Mouse (Mus musculus): ENCODE measurements around the gene Nabp1. TPM values are rescaled to one million over a fixed set of nuclear protein-coding genes. Genes with fewer than 3 reads are reported as not detected.

Gene Nabp1
- polyA plus RNA-seq, 1 experiment from 2014 or later, result 7.5 TPM

DNA sequence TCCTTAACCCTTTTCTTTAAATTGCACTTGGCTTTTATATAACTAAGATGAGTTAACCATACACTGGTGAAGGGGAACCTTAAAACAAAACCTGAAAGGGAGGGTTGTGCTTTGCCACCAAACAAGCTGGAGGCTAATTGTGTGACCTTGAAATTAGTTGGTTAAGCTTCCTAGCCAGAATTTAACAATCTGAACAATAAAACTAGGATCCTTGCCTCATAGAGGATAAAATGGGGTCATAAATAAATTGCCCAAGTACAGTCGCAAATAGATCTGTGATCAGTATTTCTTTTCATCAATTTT is 753 bp upstream of the Nabp1 start:
- ATAC-seq (ENCODE audit: low FRiP score), result no peak
- peak overlapping the region; percentile 64; the same call in 1 of the 2 replicates for H3K9ac ChIP-seq
- 89% methylated on average over 1 of the region's 1 CpGs for WGBS

DNA sequence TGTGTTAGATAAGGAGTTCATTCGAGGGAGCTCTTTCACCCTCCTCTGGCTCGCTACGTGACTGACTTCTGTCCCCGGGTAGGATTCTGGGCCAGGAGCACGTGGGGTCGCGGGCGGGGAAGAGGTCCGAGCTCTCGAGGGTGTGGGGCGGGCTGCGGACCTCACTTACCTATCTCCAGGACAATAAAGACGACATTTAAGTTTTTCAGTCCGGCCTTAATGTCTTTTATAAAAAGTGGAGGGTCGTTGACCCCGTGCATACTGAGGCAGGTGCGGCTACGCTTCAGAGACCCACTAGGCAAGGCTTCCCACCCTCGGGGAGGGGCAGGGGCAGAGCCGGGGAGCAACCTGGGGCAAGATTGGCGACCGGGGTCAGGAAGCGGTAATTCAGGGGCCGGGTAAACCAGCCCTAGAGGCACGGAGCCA is 556 bp downstream of the Nabp1 start:
- peak overlapping the region; percentile 97 for H3K4me2 ChIP-seq
- WGBS, result under 1% methylated on average over 25 of the region's 25 CpGs
- peak overlapping the region; percentile 84 for H3K27ac ChIP-seq
- H3K9me3 ChIP-seq, result no peaks in the 10 kb centered on the region
- ATAC-seq (ENCODE audit: low FRiP score), result peak; percentile 55
- H3K27me3 ChIP-seq, result no peaks in the 10 kb centered on the region
- H3K4me1 ChIP-seq (replicated peaks), result peaks cover 8% of the 10 kb centered on the region
- peak overlapping the region; percentile 64 for H3K4me3 ChIP-seq
- no peaks in the 10 kb centered on the region for H3K36me3 ChIP-seq
- H3K9ac ChIP-seq, result peak overlapping the region; percentile 77

More for the DNA sequence above, 753 bp upstream of the Nabp1 start:
- no peak overlapping the region for H3K27ac ChIP-seq
- no peaks in the 10 kb centered on the region for H3K27me3 ChIP-seq
- H3K4me2 ChIP-seq, result peak overlapping the region; percentile 97
- no peaks in the 10 kb centered on the region for H3K9me3 ChIP-seq
- H3K4me1 ChIP-seq (replicated peaks), result peaks cover 8% of the 10 kb centered on the region
- no peaks in the 10 kb centered on the region for H3K36me3 ChIP-seq
- peak overlapping the region; percentile 64 for H3K4me3 ChIP-seq

DNA sequence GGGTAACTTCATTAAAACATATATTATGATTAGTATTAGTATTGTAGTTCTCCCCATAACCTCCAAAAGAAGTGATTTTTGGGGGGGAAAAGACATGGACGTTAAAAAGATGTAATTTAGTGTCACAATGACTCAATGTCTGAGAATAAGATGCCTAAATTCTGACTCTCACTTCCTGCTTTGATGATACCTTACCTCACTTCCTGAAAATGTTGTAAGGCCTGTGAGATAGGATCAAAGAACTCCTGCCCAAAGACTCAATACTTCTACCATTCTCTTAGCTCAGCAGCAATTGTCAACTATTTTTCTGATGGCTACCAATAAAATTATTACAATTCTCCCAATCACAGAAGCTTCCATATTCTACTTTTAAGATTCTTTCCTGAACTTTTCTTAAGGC is 1.8 kb downstream of the Nabp1 start:
- Histone ChIP-seq H3K36me3 (no peaks in the 10 kb centered on the region), H3K9ac (no peak overlapping the region), H3K4me2 (no peak overlapping the region), H3K27ac (no peak overlapping the region), H3K4me3 (no peak overlapping the region), H3K9me3 (no peaks in the 10 kb centered on the region), H3K4me1 (replicated peaks) (peaks cover 8% of the 10 kb centered on the region), H3K27me3 (no peaks in the 10 kb centered on the region)
- 83% methylated on average over 1 of the region's 1 CpGs for WGBS
- ATAC-seq (ENCODE audit: low FRiP score), result no peak

DNA sequence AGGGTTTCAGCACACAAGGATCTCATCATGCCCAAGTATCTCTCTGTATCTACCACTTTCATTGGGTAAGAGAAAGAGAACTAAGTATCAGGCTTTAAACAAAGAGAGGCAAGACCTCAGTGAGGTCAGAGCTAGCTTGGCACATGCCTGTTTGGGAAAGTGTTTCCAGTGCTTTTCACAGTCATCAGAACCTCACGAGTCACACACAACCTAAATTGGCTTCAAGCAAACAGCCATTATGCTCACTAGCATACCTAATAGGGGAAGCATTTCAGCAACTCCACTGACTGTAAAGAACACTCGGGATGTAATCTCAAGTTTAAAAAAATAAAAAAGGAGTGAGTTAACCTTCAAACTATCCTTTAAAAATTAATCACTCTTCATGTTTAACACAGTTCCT is 10.1 kb downstream of the Nabp1 start:
- Histone ChIP-seq H3K9ac (no peak overlapping the region), H3K9me3 (no peaks in the 10 kb centered on the region), H3K4me2 (no peak overlapping the region), H3K27ac (no peak overlapping the region), H3K4me3 (no peak overlapping the region), H3K4me1 (replicated peaks) (no peaks in the 10 kb centered on the region), H3K27me3 (no peaks in the 10 kb centered on the region), H3K36me3 (peaks cover 2% of the 10 kb centered on the region; the same call in 1 of the 2 replicates)
- no peak for ATAC-seq (ENCODE audit: low FRiP score)
- WGBS, result 74% methylated on average over 2 of the region's 2 CpGs

DNA sequence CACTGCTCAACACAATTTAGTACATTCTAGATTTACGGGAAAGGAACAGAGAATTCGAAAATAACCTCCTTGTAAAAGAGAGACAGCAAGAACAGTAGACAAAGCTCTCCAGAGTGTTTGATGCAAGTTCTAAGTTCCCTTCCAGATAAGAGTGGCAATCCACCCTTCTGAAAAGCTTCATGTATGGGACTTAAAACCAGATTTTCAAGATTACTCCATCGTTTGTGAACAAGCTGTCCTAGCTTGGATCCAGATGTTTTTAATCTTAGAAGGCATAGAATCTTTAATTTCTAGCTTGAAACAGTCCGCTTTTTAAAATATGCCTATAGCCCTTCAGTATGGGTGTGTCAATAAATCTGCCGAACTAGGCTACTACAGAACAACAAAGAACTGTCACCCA is 11.0 kb downstream of the Nabp1 start:
- H3K4me1 ChIP-seq (replicated peaks), result no peaks in the 10 kb centered on the region
- H3K27ac ChIP-seq, result no peak overlapping the region
- H3K9me3 ChIP-seq, result no peaks in the 10 kb centered on the region
- peaks cover 2% of the 10 kb centered on the region; the same call in 1 of the 2 replicates for H3K36me3 ChIP-seq
- no peak overlapping the region for H3K4me3 ChIP-seq
- H3K9ac ChIP-seq, result no peak overlapping the region
- WGBS, result 90% methylated on average over 5 of the region's 5 CpGs
- ATAC-seq (ENCODE audit: low FRiP score), result no peak
- H3K27me3 ChIP-seq, result no peaks in the 10 kb centered on the region
- H3K4me2 ChIP-seq, result no peak overlapping the region

DNA sequence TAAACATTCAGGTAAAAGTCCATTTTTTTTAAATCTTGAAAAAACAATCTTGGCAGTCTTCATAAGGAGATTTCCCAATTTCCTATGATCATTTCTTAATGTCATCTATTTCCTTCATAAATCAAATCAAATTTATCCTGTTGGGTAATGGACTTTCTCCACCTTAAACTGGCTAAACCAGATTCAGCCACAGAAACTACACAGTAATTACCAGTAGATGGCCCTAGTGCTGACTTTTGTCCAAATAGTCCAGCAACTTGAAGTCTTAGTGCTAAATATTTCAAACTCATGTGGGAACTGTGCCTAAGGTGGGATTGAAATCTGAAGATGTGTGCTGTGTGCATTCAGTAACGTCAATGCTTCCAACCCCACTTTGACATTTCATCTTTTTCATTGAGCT is 11.8 kb downstream of the Nabp1 start:
- no peak overlapping the region for H3K27ac ChIP-seq
- no peaks in the 10 kb centered on the region for H3K4me1 ChIP-seq (replicated peaks)
- no peak overlapping the region for H3K4me3 ChIP-seq
- 52% methylated on average over 1 of the region's 1 CpGs for WGBS
- H3K9me3 ChIP-seq, result no peaks in the 10 kb centered on the region
- no peaks in the 10 kb centered on the region for H3K27me3 ChIP-seq
- no peak overlapping the region for H3K9ac ChIP-seq
- ATAC-seq (ENCODE audit: low FRiP score), result no peak
- peaks cover 2% of the 10 kb centered on the region; the same call in 1 of the 2 replicates for H3K36me3 ChIP-seq
- no peak overlapping the region for H3K4me2 ChIP-seq

DNA sequence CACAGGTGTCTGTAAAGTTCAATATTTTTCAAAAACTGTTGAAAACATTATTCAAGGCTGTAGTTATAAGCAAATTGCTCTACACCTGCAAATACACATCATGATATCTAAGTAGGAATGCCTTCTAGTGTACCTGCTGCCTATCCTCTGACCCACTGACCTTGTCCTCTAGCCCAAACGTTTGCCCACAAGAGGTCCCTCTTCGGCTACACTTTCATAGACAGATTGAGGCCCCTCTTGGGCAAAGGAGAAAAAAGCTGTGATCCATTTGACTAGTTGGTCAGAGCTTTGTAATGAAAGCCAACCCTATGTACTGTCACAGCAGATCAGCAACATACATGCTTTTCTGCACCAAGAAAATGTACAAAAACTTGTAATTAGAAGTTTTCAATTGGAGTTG is 12.9 kb downstream of the Nabp1 start:
- H3K9ac ChIP-seq, result no peak overlapping the region

DNA sequence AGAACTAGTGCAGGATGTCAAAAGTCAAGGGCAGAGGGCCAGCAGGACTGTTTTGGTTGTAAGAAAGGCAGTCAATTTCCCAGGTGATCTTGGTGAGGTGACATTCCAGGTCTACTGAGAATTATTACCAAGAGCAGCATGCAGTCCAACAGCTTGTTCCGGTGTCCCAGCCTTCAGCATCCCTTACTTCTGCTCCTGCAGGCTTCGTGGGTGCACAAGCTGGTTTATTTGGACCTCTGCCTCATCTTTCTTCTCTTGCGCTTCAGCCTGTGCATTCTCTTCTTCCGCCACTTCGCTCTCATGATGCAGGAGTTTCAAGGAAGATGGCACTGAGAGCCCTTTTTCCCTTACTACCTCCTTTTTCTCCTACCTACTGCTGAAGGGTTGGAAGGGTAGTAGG is 15.2 kb downstream of the Nabp1 start:
- Histone ChIP-seq H3K9ac (no peak overlapping the region), H3K27me3 (no peaks in the 10 kb centered on the region), H3K36me3 (no peaks in the 10 kb centered on the region), H3K9me3 (no peaks in the 10 kb centered on the region), H3K27ac (no peak overlapping the region), H3K4me2 (no peak overlapping the region), H3K4me3 (no peak overlapping the region), H3K4me1 (replicated peaks) (no peaks in the 10 kb centered on the region)
- 91% methylated on average over 5 of the region's 5 CpGs for WGBS
- ATAC-seq (ENCODE audit: low FRiP score), result no peak

More for the DNA sequence above, 12.9 kb downstream of the Nabp1 start:
- no peak overlapping the region for H3K4me3 ChIP-seq
- H3K9me3 ChIP-seq, result no peaks in the 10 kb centered on the region
- H3K4me1 ChIP-seq (replicated peaks), result no peaks in the 10 kb centered on the region
- WGBS, result 42% methylated on average over 2 of the region's 2 CpGs
- H3K36me3 ChIP-seq, result no peaks in the 10 kb centered on the region
- H3K27me3 ChIP-seq, result no peaks in the 10 kb centered on the region
- H3K27ac ChIP-seq, result no peak overlapping the region
- no peak overlapping the region for H3K4me2 ChIP-seq
- no peak for ATAC-seq (ENCODE audit: low FRiP score)

DNA sequence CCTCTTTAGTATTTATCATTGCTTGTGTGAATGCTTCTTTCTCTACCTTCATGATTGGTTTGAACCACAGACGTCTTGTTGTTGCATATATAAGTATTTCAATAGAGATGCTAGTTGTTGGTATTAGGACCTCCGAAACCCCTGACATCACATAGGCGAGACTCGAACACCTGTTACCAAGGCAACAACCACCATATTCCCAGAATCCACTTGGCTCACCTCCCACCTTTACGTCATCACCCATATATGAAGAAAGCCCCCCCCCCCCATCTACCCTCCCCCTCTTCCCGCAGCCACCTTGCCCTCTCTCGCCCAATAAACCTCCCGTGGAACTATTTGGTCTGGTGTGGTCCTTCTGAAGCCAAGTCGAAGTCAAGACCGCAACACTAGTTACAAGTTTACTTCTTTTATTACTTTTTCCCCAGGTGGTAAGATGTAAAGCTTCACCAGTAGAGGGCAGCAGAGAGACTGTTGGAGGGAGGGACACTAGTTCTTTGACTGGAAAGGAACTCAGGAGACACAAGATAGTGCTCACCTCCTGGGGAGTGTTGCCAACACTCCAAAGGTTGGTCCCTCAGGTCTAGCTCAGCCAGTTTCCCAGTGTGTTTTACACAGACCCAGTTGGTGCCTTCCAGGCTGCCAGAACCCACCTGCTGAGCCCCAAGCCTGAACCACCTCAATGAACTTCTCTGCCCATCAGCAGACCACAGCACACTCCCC is 19.3 kb downstream of the Nabp1 start:
- 75% methylated on average over 10 of the region's 10 CpGs for WGBS
- H3K4me1 ChIP-seq (replicated peaks), result no peaks in the 10 kb centered on the region
- H3K36me3 ChIP-seq, result no peaks in the 10 kb centered on the region
- ATAC-seq (ENCODE audit: low FRiP score), result no peak
- no peaks in the 10 kb centered on the region for H3K27me3 ChIP-seq
- no peak overlapping the region for H3K4me2 ChIP-seq
- no peak overlapping the region for H3K27ac ChIP-seq
- H3K9me3 ChIP-seq, result no peaks in the 10 kb centered on the region
- no peak overlapping the region for H3K4me3 ChIP-seq
- no peak overlapping the region for H3K9ac ChIP-seq

DNA sequence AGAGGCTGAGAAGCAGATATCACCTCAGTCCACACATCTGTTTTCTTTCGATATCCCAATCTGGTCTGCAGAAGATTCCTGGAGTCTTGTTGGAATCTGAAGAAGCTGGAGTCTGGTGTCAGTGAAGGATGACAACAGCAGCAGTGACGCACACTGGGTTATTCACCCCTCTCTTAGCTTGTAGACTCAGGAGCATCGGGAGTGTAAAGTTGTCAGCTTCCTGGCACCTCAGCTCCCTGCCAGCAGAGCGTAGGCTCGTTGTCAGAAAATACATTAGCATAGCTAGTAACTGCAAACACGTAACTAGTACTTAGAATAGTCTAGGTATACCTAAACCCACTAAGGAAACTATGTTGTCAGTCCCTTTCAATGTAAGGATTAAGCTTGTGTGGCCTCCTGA is 20.1 kb downstream of the Nabp1 start:
- Histone ChIP-seq H3K9ac (no peak overlapping the region), H3K27me3 (no peaks in the 10 kb centered on the region), H3K4me2 (no peak overlapping the region), H3K9me3 (no peaks in the 10 kb centered on the region), H3K4me1 (replicated peaks) (no peaks in the 10 kb centered on the region), H3K36me3 (no peaks in the 10 kb centered on the region), H3K4me3 (no peak overlapping the region), H3K27ac (no peak overlapping the region)
- WGBS, result 88% methylated on average over 6 of the region's 6 CpGs
- ATAC-seq (ENCODE audit: low FRiP score), result no peak

DNA sequence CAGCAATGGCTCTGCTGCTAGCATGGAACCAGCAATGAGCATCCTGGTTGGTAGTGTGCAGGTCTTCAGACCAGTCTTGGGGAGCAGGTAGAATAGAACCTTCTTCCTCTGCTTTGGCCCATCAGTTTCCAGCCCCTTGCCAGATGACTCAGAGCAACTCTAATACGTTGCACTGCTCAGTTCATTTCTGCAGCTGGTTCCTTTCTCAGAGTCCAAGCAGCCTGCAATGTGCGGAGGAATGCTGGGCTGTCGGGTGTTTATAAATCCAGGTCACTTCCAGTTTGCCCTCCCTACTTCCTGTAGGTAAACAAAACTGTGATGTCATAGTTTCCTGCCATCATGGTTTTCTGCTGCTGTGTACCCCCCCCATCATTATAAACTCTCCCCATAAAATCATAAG is 21.0 kb downstream of the Nabp1 start:
- H3K36me3 ChIP-seq, result no peaks in the 10 kb centered on the region
- no peak overlapping the region for H3K4me3 ChIP-seq
- ATAC-seq (ENCODE audit: low FRiP score), result no peak
- no peak overlapping the region for H3K27ac ChIP-seq
- no peaks in the 10 kb centered on the region for H3K9me3 ChIP-seq
- no peak overlapping the region for H3K9ac ChIP-seq
- no peaks in the 10 kb centered on the region for H3K4me1 ChIP-seq (replicated peaks)
- no peaks in the 10 kb centered on the region for H3K27me3 ChIP-seq
- H3K4me2 ChIP-seq, result no peak overlapping the region
- WGBS, result 75% methylated on average over 3 of the region's 3 CpGs

DNA sequence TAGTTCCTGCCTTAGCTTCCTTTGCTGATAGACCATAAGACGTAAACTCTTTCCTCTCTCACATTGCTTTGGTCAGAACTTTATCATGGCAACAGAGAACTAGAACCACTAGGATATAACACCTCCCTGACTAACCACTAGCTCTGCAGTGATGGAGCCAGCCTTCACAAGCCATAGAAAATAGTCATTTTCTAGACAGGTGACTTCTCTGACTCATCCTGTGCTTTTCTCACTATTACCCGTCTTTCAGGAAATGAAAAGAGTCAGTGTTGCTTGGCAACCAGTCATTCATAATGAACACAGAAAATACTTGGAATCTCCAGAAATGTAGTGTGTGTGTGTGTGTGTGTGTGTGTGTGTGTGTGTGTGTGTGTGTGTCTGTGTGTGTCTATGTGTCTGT is 29.4 kb downstream of the Nabp1 start:
- H3K36me3 ChIP-seq, result no peaks in the 10 kb centered on the region
- H3K4me2 ChIP-seq, result no peak overlapping the region
- peaks cover 8% of the 10 kb centered on the region for H3K4me1 ChIP-seq (replicated peaks)
- H3K27me3 ChIP-seq, result no peaks in the 10 kb centered on the region
- no peaks in the 10 kb centered on the region for H3K9me3 ChIP-seq
- 69% methylated on average over 2 of the region's 2 CpGs for WGBS
- no peak overlapping the region for H3K9ac ChIP-seq
- H3K27ac ChIP-seq, result no peak overlapping the region
- no peak overlapping the region for H3K4me3 ChIP-seq
- ATAC-seq (ENCODE audit: low FRiP score), result no peak

DNA sequence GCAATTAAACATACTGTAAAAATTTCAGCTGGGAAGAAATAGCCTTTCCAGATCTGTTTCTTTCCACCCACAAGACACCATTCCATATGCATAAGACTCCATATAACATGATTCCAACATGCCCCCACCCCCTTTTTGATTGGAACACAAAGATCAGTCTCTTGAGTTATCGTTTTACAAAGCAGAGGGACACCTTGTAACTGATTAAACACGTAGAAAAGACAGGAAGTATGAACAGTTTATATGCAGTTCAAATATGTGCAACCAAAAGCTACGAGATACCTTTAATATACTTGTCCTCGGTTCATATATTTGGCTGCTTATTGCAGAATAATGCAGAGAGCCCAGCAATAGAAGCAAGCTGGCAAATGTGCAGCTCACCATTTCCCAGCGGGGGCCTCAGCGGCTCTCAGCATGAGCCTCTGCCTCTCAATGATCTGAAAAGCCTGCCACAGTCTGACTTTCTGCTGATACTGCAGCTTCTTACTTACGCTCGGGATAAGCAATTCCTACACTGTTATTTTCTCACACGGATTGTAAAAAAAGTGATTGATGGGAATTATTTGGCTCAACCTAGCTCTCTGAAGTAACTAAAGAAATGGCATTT is 32.3 kb downstream of the Nabp1 start:
- Histone ChIP-seq H3K27ac (0 out of 2 replicates have a peak overlapping the region, but pooled peaks have one; percentile 2), H3K36me3 (no peaks in the 10 kb centered on the region), H3K4me3 (no peak overlapping the region), H3K27me3 (no peaks in the 10 kb centered on the region), H3K4me2 (0 out of 2 replicates have a peak overlapping the region, but pooled peaks have one; percentile 29), H3K9me3 (no peaks in the 10 kb centered on the region), H3K4me1 (replicated peaks) (peaks cover 8% of the 10 kb centered on the region), H3K9ac (no peak overlapping the region)
- ATAC-seq (ENCODE audit: low FRiP score), result peak; percentile 84
- WGBS, result 20% methylated on average over 9 of the region's 9 CpGs
